Mouse (Mus musculus) MEL (cell line): ENCODE measurements around the gene Prg4. TPM values are rescaled to one million over a fixed set of nuclear protein-coding genes. Genes with fewer than 3 reads are reported as not detected.

Experiments used
- DNase-seq: peaks from one replicate; pipeline ENCODE4 v3.0.0; 2011; ENCODE audit warnings: low read depth, low spot score
- H3K27ac ChIP-seq: 2 replicates; pipeline ENCODE4 v1.5.1; 2012; ENCODE audit warnings: low read depth, mild to moderate bottlenecking, control low read depth, low read length, moderate library complexity; ENCODE audit not compliant: control insufficient read depth
- H3K27me3 ChIP-seq, 2 experiments: fragments of 150-350 bp in 1 of 2; sonication (generic) in 1 of 2; 2 replicates each; pipeline ENCODE4 v1.6.1; 2012; ENCODE audit warnings: low read length in 2 of 2, mild to moderate bottlenecking in 2 of 2, improper control_type of control experiment in 1 of 2, moderate library complexity in 1 of 2; ENCODE audit not compliant: insufficient read depth in 2 of 2, control insufficient read depth in 1 of 2
- H3K36me3 ChIP-seq, 2 experiments: 2 replicates each; pipeline ENCODE4 v1.6.1; 2012 to 2014; ENCODE audit warnings: low read length in 2 of 2, improper control_type of control experiment in 1 of 2, inconsistent platforms in 1 of 2, mild to moderate bottlenecking in 1 of 2; ENCODE audit not compliant: insufficient read depth in 2 of 2, control insufficient read depth in 1 of 2
- H3K4me1 ChIP-seq, 2 experiments: fragments of 150-350 bp in 1 of 2; sonication (generic) in 1 of 2; 2 replicates each; pipeline ENCODE4 v1.6.1; 2012; ENCODE audit warnings: low read length in 2 of 2, improper control_type of control experiment in 1 of 2, mild to moderate bottlenecking in 1 of 2; ENCODE audit not compliant: insufficient read depth in 2 of 2, control insufficient read depth in 1 of 2
- H3K4me3 ChIP-seq, 2 experiments: fragments of 150-350 bp in 1 of 2; sonication (generic) in 1 of 2; 2 replicates each; pipeline ENCODE4 v1.5.1; 2012; ENCODE audit warnings: low read depth in 2 of 2, low read length in 2 of 2, mild to moderate bottlenecking in 2 of 2, moderate library complexity in 2 of 2, control low read depth in 1 of 2, improper control_type of control experiment in 1 of 2; ENCODE audit not compliant: control insufficient read depth in 1 of 2, insufficient read depth in 1 of 2
- H3K79me2 ChIP-seq: 2 replicates; pipeline ENCODE4 v1.6.1; 2012; ENCODE audit warnings: mild to moderate bottlenecking, low read length, moderate library complexity; ENCODE audit not compliant: control insufficient read depth, poor library complexity, insufficient read depth
- H3K9ac ChIP-seq: 2 replicates; pipeline ENCODE4 v1.6.1; 2012; ENCODE audit warnings: low read depth, mild to moderate bottlenecking, control low read depth, low read length, moderate library complexity; ENCODE audit not compliant: control insufficient read depth, poor library complexity, severe bottlenecking
- H3K9me3 ChIP-seq: fragments of 150-350 bp; sonication (generic); replicated peaks from 2 replicates; pipeline ENCODE4 v1.6.1; 2012; ENCODE audit warnings: mild to moderate bottlenecking, low read length, improper control_type of control experiment, moderate library complexity; ENCODE audit not compliant: insufficient read depth
- BHLHE40 ChIP-seq: IDR thresholded peaks from 2 replicates; pipeline ENCODE4 v1.6.1; 2012; ENCODE audit warnings: low read depth, mild to moderate bottlenecking, inconsistent platforms, low read length, improper control_type of control experiment, borderline replicate concordance
- CHD1 ChIP-seq: IDR thresholded peaks from 2 replicates; pipeline ENCODE4 v1.6.1; 2012; ENCODE audit warnings: low read depth, mild to moderate bottlenecking, inconsistent platforms, low read length, improper control_type of control experiment
- CTCF ChIP-seq, 3 experiments: IDR thresholded peaks in 2 of 3; conservative IDR thresholded peaks in 1 of 3; 2 replicates each; pipeline ENCODE4 v1.5.1; 2011 to 2012; ENCODE audit warnings: low read length in 3 of 3, low read depth in 2 of 3, mild to moderate bottlenecking in 2 of 3, improper control_type of control experiment in 1 of 3, inconsistent platforms in 1 of 3, mixed read lengths in 1 of 3, moderate library complexity in 1 of 3; ENCODE audit not compliant: control insufficient read depth in 1 of 3, insufficient read depth in 1 of 3, poor library complexity in 1 of 3, severe bottlenecking in 1 of 3
- E2F4 ChIP-seq: IDR thresholded peaks from 2 replicates; pipeline ENCODE4 v1.6.1; 2011; ENCODE audit warnings: low read depth, low read length, improper control_type of control experiment, borderline replicate concordance
- ELF1 ChIP-seq: IDR thresholded peaks from 2 replicates; pipeline ENCODE4 v1.6.1; 2014; ENCODE audit warnings: low read depth, mild to moderate bottlenecking, inconsistent platforms, low read length, improper control_type of control experiment, moderate library complexity
- EP300 ChIP-seq, 2 experiments: IDR thresholded peaks; 2 replicates each; pipeline ENCODE4 v1.6.1; 2011; ENCODE audit warnings: improper control_type of control experiment in 2 of 2, low read length in 2 of 2, low read depth in 1 of 2, mild to moderate bottlenecking in 1 of 2
- GABPA ChIP-seq: IDR thresholded peaks from 2 replicates; pipeline ENCODE4 v1.6.1; 2012; ENCODE audit warnings: low read depth, mild to moderate bottlenecking, inconsistent platforms, low read length, improper control_type of control experiment, moderate library complexity
- HCFC1 ChIP-seq: IDR thresholded peaks from 2 replicates; pipeline ENCODE4 v1.6.1; 2012; ENCODE audit warnings: low read depth, mild to moderate bottlenecking, inconsistent platforms, low read length, improper control_type of control experiment, moderate library complexity
- MAFK ChIP-seq: IDR thresholded peaks from 2 replicates; pipeline ENCODE4 v1.6.1; 2011; ENCODE audit warnings: low read depth, mild to moderate bottlenecking, low read length, improper control_type of control experiment, borderline replicate concordance
- MAZ ChIP-seq: IDR thresholded peaks from 2 replicates; pipeline ENCODE4 v1.6.1; 2012; ENCODE audit warnings: low read depth, mild to moderate bottlenecking, inconsistent platforms, low read length, improper control_type of control experiment
- MEF2A ChIP-seq: IDR thresholded peaks from 2 replicates; pipeline ENCODE4 v1.6.1; 2014; ENCODE audit warnings: low read depth, mild to moderate bottlenecking, inconsistent platforms, low read length, improper control_type of control experiment; ENCODE audit not compliant: poor library complexity, insufficient replicate concordance, severe bottlenecking; ENCODE audit errors: extremely low read depth
- MYC ChIP-seq: IDR thresholded peaks from 2 replicates; pipeline ENCODE4 v1.6.1; 2011; ENCODE audit warnings: low read depth, mild to moderate bottlenecking, low read length, improper control_type of control experiment, moderate library complexity
- NELFE ChIP-seq: IDR thresholded peaks from 2 replicates; pipeline ENCODE4 v1.6.1; 2011; ENCODE audit warnings: low read depth, low read length, improper control_type of control experiment
- NRF1 ChIP-seq: IDR thresholded peaks from 2 replicates; pipeline ENCODE4 v1.6.1; 2014; ENCODE audit warnings: low read depth, mild to moderate bottlenecking, inconsistent platforms, low read length, improper control_type of control experiment, moderate library complexity; ENCODE audit not compliant: poor library complexity, insufficient read depth, severe bottlenecking
- RAD21 ChIP-seq: IDR thresholded peaks from 2 replicates; pipeline ENCODE4 v1.6.1; 2011; ENCODE audit warnings: mild to moderate bottlenecking, low read depth, low read length, improper control_type of control experiment
- RCOR1 ChIP-seq: IDR thresholded peaks from 2 replicates; pipeline ENCODE4 v1.6.1; 2012; ENCODE audit warnings: low read depth, mild to moderate bottlenecking, inconsistent platforms, low read length, improper control_type of control experiment
- SIN3A ChIP-seq: IDR thresholded peaks from 2 replicates; pipeline ENCODE4 v1.6.1; 2012; ENCODE audit warnings: low read length, improper control_type of control experiment, inconsistent platforms
- TBP ChIP-seq: IDR thresholded peaks from 2 replicates; pipeline ENCODE4 v1.8.0; 2011; ENCODE audit warnings: low read depth, low read length, improper control_type of control experiment
- USF2 ChIP-seq, 2 experiments: IDR thresholded peaks; 2 replicates each; pipeline ENCODE4 v1.6.1; 2011 to 2012; ENCODE audit warnings: improper control_type of control experiment in 2 of 2, low read length in 2 of 2, borderline replicate concordance in 1 of 2, inconsistent platforms in 1 of 2, low read depth in 1 of 2, mild to moderate bottlenecking in 1 of 2; ENCODE audit not compliant: insufficient read depth in 1 of 2
- ZNF384 ChIP-seq: IDR thresholded peaks from 2 replicates; pipeline ENCODE4 v1.6.1; 2012; ENCODE audit warnings: low read depth, mild to moderate bottlenecking, inconsistent platforms, low read length, improper control_type of control experiment
- polyA plus RNA-seq, 2 experiments: library from polyadenylated mRNA; stranded (reverse) in 1 of 2; unstranded in 1 of 2; fragments of >175 nt in 1 of 2; fragments of >200 nt in 1 of 2; gene quantifications; 2 replicates each; pipeline versions ENCODE4 v1.2.1 to v1.2.4; 2012; ENCODE audit warnings: low replicate concordance in 2 of 2, low read depth in 1 of 2; ENCODE audit not compliant: insufficient read length in 2 of 2, insufficient read depth in 1 of 2, missing spikeins in 1 of 2
- total RNA-seq: library from RNA; depleted of rRNA; stranded (reverse); fragments of 300-350 nt; gene quantifications from 2 replicates; pipeline ENCODE4 v1.2.3, GENCODE M21; 2012

Prg4 gene
- total and polyA plus RNA-seq, 3 experiments: 0.19 to 0.42 TPM; not detected in 1

- no peak for DNase-seq
- Histone ChIP-seq H3K9ac (no peak overlapping the region), H3K4me3 (no peak overlapping the region), H3K9me3 (no peaks in the 10 kb centered on the region), H3K4me1 (peaks cover 5 to 8% of the 10 kb centered on the region in 2 experiments), H3K79me2 (no peaks in the 10 kb centered on the region), H3K36me3 (peaks cover 0 to 8% of the 10 kb centered on the region in 2 experiments; a peak in 2 of 4 replicates), H3K27ac (no peak overlapping the region), H3K27me3 (no peaks in the 10 kb centered on the region)
- TF ChIP-seq MAZ: no peak
- no peak for TF ChIP-seq SIN3A
- TF ChIP-seq USF2 (IDR thresholded peaks at IDR 0.05; ENCODE audit: borderline replicate concordance in 1 of 2, insufficient read depth in 1 of 2, low read depth in 1 of 2, low read length in 2 of 2): no peak
- no peak for TF ChIP-seq ELF1
- TF ChIP-seq MEF2A: no peak
- no peak for TF ChIP-seq HCFC1
- no peak for TF ChIP-seq E2F4
- no peak for TF ChIP-seq CTCF (IDR thresholded peaks at IDR 0.05 in 2 of 3, conservative IDR thresholded peaks at IDR 0.05 in 1 of 3; ENCODE audit: control insufficient read depth in 1 of 3, insufficient read depth in 1 of 3, low read depth in 2 of 3, low read length in 3 of 3, poor library complexity in 1 of 3, severe bottlenecking in 1 of 3)
- no peak for TF ChIP-seq RAD21
- no peak for TF ChIP-seq BHLHE40
- TF ChIP-seq CHD1: no peak
- TF ChIP-seq TBP: no peak
- no peak for TF ChIP-seq MYC
- TF ChIP-seq NELFE: no peak
Observed at GRCm38 (mm10) chr1:150463068-150463467, 2.9 kb downstream of the Prg4 start.

- no peaks in the 10 kb centered on the region for H3K9me3 ChIP-seq
- TF ChIP-seq ELF1: no peak
- no peak for TF ChIP-seq CHD1
- TF ChIP-seq USF2 (IDR thresholded peaks at IDR 0.05; ENCODE audit: borderline replicate concordance in 1 of 2, insufficient read depth in 1 of 2, low read depth in 1 of 2, low read length in 2 of 2): no peak
- TF ChIP-seq SIN3A: no peak
- TF ChIP-seq MAFK: no peak
- no peak for TF ChIP-seq GABPA
- TF ChIP-seq EP300 (IDR thresholded peaks at IDR 0.05; ENCODE audit: low read depth in 1 of 2, low read length in 2 of 2): no peak
- TF ChIP-seq NRF1: no peak
- no peak for TF ChIP-seq E2F4
- TF ChIP-seq RCOR1: no peak
- no peak for TF ChIP-seq ZNF384
- H3K9ac ChIP-seq: no peak overlapping the region
- H3K4me1 ChIP-seq: peaks cover 5 to 8% of the 10 kb centered on the region in 2 experiments
- H3K36me3 ChIP-seq: peaks cover 0 to 8% of the 10 kb centered on the region in 2 experiments; a peak in 2 of 4 replicates
- no peaks in the 10 kb centered on the region for H3K27me3 ChIP-seq
- H3K27ac ChIP-seq: no peak overlapping the region
- no peak for DNase-seq
- no peaks in the 10 kb centered on the region for H3K79me2 ChIP-seq
- no peak overlapping the region for H3K4me3 ChIP-seq
Observed at GRCm38 (mm10) chr1:150460595-150460994, 5.4 kb downstream of the Prg4 start.
